Mouse (Mus musculus): Measurements from ENCODE around the gene Zdhhc19. TPM values are rescaled to one million over a fixed set of nuclear protein-coding genes. Genes with fewer than 3 reads are reported as not detected.

Zdhhc19 gene
- polyA plus RNA-seq, 1 experiment, result not detected

DNA sequence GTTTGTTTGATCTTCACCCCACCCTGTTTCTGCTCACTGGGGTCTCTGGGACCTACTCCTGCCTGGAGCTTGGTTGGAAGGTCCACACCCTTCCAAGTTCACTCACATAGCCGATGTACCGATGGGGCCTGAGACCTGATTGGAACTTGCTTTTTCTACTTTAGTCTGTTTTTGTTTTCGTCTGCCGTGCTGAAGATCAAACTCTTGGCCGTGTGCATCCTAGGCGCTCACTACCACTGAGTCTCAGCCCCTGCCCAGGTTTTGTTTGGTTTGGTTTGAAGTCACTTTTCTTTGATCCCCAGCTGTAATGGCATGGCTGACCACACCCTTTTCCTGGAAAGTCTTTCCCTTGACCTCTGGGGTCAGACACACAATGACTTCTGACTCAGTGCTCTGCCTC, 17.3 kb downstream of the Zdhhc19 start:
- DNase-seq (ENCODE audit: extremely low spot score in 1 of 2, low spot score in 1 of 2), result no peak

DNA sequence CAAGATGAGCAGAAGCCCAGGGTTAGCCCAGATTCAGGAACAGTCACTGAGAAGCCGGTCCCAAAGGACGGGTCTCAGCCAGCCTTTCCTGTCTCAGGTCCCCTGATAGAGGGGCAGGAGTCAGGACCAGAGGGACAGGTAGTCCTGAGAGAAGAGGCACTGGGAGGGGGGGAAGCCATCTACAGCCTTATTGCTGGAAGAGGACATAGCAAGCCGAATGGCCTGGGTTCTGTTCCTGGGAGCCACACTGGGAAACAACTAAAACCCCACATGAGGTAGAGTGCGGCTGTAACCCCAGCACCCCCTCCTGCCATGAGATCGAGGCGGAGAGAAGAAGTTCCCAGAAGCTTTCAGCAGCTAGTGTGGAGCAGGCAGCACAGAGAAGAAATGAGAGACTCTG, 17.9 kb downstream of the Zdhhc19 start:
- DNase-seq (ENCODE audit: extremely low spot score in 1 of 2, low spot score in 1 of 2), result no peak

DNA sequence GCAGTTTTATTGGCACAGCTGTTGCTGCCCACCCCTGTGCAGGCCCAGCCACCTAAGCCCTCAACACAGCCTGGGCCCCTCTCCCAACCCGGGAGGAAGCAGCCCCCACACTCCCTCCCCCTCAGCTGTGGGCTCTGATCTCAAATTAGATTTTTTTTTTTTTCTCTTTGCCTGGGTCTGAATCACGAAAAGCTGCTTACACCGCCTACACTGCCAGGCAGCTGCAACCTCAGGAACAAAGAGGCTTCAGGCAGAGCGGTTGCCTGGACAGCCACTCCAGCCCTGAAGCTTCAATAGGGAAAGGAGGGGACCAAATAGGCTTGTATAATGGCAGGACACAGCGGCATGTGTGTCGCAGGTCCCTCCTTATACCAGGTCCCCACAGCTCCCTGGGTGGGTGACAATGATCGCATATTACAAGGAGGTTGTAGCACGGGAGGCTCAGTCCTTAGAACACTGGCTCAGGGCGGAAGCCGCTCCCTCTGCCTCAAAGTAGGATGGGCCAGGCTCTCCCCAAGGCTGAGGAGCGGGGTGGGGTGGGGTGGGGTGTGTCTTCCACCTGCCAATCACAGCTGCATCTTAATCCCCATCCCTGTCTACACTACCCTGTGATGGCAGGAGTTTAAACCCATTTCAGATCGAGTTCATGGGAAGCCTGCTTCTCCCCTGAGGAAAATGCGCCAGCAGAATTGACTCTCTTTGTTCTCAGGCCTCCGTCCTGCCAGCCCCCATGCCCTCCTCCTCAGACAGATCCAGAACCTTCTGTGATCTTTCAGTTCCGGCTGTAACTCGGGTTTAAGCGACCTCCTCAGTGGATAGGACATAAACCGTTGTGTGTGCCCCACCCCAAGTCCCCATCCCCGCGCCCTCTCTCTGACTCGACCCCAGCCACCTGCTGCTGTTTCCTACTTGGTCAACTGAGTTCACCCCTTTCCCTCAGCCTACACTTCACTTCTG, 20.2 kb downstream of the Zdhhc19 start:
- peak; percentile 83 to 84 for DNase-seq (ENCODE audit: extremely low spot score in 1 of 2, low spot score in 1 of 2)

DNA sequence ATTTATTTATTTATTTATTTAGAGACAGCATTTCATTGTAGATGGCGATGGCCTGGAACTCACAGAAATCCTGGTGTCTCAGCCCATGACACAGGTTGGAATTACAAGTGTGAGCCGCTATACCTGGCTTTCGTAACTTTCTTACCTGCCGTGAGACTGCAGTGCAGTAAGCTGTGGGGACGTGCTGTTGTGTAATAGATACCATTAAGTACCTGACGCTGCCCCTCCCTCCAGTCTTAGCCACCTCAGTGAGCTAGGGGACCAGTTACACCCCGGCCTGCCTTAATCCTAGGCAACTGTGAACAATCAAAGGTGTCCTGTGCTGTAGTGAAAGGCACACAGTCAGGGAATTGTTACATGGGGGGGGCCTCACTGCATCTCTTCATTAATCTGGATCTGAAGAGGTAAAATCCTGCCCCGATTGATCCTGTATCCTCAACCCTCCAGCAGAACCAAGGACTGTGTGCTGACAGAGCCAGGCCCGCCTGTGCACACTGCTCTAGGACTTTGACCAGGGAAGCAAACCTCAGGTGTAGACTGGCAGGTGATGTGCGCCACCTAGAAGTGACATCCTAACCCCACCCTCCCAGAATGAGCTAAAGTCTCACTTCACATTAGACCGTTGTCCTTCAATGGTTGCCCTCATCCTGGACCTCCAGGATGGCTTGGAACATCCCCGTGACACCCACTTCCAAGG, 21.9 kb downstream of the Zdhhc19 start:
- DNase-seq (ENCODE audit: extremely low spot score in 1 of 2, low spot score in 1 of 2), result no peak

DNA sequence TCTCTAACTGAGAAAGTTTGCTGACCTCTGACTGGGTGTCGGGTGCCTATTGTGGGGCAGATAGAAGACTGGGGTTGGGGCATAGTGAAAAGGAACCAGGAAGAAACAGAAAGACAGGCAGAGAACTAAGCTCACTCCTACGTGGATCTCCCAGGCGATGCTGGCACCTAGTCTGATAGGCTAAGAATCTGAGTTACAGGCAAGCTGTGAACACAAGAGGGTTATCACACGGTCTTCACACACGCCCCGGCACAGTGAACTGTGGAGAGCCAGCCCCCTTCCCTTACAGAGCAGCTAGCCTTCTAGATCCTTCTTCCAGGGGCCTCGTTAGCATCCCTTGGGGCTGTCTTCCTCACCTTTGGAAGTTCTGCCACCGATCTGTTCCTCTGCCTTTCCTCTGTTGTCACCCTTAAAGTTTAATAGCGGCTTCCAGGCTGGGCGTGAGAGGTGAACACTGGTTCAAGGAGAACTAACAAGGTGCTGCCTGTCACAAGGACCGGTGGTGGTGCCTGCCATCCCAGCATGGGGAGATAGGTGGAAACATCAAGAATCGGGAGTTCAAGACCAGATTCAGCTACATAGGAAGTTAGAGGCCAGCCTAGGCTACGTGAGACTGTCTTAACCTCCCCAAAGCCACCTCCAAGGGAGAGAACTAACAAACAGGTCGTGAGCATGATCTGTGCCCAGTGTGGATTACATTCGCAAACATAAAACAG, 23.7 kb downstream of the Zdhhc19 start:
- DNase-seq (ENCODE audit: extremely low spot score in 1 of 2, low spot score in 1 of 2), result no peak

DNA sequence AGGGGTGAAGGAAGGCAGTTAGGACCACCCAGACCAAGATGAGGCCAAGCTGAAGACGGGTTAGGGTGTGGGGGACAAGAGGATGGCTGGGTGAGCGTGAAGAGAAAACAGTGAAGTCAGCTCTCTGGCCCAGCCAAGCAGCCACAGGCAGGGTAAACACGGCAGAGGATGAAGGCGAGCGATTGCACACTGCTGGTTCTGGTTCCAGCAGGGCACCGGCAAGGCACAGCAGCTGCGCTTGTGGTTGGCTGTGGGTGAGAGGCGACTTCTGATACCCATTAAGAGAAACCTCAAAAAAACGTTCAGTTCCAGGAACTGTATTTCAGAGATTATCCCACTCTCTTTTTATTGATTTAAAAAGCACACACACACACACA, 24.3 kb downstream of the Zdhhc19 start:
- no peak for DNase-seq (ENCODE audit: extremely low spot score in 1 of 2, low spot score in 1 of 2)

DNA sequence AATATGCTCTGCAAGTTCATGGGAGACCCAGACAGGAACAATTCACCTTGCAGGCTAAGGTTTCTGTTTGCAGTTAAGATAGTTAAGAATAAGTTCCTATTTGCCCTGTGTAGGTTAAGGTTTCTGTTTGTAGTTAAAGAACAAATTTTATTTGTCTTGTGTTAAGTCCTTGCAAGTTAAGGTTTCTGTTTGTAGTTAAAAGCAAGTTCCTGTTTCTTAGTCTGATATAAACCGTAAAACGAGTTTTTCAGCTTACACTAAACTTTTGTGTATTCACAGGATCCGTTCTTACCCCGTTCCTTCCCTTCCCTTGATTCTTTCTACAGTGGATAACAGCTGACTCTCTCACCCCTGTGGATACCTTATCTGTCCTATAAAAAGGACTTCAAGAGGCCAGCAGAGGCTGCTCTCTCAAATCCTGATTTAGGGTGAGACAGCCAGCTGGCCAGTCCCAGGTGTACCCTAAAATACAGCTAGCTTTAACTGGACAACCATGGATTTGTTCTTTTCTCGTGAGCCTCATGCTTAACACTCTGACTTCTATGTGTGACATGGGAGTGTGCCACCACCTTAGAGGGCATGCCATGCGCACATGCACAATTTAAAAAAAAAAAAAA, 26.6 kb downstream of the Zdhhc19 start:
- DNase-seq (ENCODE audit: extremely low spot score in 1 of 2, low spot score in 1 of 2), result no peak

DNA sequence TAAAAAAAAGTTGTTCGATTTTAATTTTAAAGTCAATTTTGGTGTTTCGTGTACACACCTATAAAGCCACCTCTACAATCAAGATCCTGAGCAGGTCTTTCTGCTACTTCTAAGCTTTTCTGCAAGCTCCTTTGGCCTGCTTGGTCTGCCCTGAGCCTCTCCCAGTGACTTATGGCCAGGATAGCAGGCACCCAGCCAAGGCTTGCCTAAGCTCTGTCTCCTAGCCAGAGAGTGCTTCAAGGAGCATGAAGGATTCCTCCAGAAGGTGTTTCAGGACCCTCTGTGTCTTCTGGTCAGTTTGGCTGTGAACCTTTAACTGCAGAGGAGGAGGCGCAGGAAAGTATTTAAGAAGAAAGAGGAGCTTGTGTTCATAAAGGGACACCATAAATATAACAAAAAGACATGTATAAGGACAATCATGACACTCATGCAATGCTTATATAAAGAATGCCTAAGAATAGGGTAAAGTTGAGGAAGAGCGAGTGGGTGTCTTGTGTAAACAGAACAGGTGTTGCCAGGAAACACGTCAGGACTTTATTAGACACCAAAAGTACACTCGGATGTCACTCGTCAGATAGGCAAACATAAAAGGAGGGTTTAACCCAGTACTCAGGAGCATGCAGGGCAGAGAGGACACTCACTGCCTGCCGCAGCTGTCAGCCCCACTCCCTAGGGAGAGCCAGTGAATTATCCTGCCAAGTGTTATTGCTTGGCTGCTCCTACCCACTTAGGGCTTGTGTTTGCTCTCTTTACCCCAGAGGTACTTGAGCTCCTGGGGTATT, 27.6 kb downstream of the Zdhhc19 start:
- no peak for DNase-seq (ENCODE audit: extremely low spot score in 1 of 2, low spot score in 1 of 2)

DNA sequence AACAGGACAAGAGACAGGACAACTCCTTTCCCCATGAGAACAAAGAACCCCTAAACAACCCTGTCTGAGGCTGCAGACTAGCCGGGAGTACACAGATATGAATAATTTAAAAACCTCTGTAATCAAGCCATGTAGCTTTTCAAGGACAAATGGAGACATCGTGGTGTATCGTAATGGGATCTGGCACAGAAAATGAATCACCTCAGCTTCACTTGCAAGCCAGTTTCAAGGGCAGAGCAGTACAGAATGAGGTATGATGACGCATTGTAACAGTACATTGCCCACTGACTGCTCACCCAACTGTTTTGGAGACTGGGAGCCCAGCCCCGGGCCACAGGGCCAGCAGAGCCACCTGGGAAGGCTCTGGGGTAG, 28.2 kb downstream of the Zdhhc19 start:
- DNase-seq (ENCODE audit: extremely low spot score in 1 of 2, low spot score in 1 of 2), result no peak

DNA sequence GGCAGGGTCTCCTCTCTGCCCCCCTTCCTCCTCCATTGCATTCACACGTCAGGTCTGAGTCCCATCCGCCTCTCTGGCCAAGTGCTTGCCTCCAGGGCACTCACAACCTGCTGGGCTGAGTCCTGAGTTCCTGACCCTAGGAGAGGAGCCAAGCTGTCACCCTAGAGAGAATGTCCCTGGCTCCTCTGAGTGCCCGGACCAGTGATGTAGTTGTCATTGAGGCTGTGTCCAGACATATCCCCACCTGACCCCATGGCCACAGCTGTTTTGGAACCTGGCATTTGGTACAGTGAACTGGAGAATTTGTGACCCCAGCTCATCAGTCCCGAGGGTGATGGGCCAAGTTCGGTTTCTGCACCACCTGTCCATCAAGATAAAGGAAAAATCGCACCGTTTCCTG, 30.8 kb downstream of the Zdhhc19 start:
- DNase-seq (ENCODE audit: extremely low spot score in 1 of 2, low spot score in 1 of 2), result no peak

DNA sequence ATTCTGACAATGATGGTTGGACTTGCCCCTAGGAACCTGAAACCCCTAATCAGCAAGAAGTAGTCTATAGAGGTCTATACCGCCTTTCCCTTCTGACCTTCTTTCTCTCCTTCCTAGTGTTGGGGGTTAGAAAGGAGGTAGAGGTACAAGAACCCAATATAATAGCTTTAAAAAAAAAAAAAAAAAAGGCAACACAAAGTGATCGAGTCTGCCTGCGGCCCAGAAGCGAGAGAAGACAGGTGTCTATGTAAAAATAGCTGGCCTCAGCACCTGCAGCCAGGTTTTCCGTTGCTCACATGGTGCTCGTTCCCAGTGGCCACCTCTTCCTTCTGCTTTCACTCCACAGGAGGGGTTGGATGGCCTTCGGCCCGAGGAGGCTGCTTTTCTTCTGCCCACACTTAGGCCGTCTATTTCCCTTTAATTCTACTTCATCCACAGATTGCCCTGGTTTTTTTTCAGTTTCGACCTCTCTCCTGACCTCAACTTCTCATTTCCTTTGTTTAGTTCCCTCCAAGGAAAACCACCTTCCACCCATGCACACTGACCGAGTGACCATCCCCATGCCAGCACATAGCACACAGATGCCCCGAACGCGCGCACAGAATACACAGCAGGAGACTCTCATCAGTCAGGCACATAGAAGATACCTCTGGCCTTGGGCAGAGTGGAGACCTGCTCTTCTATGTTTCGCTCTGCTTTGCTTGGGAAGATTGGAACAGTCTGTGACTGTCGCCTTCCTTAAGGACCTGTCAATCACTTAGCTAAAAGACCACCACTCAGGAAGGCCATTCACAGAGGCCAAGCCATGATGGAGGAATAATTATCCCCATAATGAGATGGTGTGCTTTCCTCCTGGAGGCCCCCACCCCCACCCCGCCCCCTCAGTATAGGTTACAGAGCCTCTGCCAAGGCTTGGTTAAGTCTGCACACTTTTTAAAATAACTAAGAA, 37.1 kb downstream of the Zdhhc19 start:
- DNase-seq (ENCODE audit: extremely low spot score in 1 of 2, low spot score in 1 of 2), result no peak

DNA sequence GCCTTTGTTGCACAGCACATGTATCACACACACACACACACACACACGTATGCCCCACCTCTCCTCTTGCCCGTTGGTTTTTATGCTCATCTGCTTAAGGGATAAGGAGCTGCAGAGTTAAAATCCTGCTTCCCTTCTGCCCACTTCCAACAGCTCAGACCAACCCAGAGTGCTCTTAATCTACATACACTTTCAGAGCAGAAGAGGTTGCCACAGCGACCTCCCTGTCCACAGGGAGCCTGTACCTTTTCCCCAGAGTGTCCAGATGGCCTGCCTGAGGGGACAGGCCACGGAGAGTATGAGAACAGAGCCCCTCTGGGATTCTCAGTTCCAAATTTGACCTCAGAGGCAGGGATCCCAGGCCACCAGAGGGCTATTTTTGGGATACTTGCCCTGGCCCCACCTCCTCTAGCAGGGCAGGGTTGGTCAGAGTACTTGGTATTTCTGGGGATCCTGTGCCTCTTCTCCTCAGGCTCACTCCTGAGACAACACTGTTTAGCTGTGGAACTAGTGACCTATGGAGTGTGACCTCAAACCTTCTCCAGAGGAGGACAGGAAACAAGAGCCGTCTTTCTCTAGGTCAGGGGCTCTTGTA, 39.2 kb downstream of the Zdhhc19 start:
- no peak for DNase-seq (ENCODE audit: extremely low spot score in 1 of 2, low spot score in 1 of 2)

DNA sequence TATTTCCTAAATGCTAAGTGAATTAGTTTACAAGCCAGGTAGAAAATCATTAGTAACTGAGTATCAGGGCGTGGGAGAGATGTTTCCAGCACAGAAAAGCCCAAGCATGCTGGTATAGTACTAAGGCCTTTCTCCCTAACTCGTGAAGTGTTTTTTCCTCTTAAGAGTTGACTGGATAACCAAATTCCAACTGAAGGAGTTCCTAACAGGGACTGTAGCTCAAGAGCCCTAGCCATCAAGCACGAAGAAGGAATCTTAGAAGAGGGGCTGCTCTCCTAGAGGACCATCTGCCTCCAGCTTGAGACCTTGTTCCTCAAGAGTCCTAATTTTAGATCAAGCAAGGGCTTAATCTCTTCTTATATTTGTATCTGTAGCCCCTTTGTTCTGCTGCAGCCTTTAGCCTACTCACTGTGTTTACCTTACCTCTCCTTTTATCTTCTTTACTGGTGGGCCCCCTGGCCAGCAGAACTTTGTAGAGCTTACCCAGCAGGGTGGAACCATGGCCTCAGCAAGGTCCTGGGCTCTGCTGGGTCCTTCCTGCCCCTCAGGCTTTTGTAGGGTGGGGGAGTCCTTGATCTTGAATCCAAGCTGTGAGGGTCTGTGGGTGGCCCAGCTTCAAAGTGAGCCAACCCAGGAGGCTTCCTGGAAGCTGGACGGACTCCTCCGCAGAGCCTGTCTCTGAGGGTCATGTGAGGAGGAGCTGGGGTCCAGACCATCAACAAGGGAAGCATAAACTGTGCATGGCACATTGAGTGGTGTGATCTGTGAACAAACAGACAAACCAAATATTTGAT, 42.0 kb downstream of the Zdhhc19 start:
- no peak for DNase-seq (ENCODE audit: extremely low spot score in 1 of 2, low spot score in 1 of 2)

DNA sequence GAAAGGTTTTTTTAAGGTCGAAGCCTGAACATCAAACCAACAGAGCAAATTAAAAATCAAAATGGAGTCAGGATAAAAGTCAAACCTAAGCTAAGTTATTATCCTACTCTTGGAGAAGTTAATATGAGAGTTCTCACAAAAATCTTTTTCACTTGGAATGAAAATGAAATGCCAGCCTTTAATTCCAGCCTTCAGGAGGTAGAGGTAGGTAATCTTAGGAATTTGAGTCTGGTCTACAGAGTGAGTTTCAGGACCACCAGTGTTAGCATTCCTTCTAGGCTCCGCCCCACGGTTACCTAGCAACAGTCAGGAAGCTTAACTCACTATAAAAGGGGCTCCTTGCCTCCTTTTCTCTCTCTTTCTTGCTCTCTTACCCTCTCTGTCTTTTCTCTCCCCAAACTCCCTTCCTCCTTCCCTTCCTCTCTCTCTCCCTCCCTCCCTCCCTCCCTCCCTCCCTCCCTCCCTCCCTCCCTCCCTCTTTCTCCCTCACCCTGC, 42.7 kb downstream of the Zdhhc19 start:
- no peak for DNase-seq (ENCODE audit: extremely low spot score in 1 of 2, low spot score in 1 of 2)

DNA sequence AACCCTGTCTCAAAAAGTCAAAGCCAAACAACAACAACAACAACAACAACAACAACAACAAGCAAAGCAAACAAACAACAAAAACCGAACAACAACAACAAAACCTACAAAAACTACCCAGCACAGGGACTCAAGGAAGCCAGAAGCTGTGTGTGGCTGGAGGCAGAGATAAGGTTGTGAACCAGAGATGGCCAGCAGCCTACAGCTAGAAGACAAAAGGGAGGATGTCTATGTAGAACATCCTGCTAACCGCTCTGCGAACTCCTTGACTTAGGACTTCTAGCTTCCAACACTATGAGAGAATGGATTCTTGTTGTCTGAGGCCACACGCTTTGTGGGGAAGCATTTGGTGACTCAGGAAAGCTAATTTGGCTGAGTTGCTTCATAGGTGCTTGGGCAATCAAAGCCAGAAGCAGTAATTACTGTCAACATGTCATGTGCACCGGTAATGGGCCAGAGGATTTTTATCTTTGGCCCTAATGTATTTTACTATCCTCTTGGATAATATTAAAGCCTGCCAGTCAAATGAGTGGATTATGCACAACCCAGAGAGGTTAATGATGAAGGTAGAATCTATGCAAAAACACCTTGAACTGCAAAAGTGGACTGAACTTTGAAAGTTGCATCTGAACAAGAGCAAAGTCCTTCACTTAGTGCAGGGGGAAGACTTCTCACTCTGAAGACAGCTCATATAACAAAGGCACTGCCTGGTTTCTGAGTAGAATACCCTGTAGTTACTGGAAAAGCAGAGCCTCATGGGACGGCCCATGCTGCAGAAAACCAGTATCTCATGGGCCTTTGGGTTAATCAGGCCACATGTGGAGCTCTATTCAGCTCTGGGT, 45.5 kb downstream of the Zdhhc19 start:
- no peak for DNase-seq (ENCODE audit: extremely low spot score in 1 of 2, low spot score in 1 of 2)

DNA sequence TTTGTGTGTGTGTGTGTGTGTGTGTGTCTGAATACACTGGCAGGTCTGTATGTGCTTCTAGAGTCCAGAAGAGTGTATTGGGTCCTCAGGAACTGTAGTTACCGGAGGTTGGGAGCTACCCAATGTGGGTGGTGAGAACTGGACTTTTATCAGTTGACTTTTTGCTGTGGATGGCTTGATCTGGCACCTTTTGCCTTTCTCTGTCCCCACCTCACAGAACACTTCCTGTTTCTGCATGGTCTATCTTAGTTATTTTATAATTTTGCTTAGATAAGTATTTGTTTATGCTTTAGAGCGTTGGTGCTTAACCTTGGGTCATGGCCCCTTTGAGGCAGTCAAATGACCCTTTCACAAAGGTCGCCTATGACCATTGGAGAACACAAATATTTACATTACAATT, 47.4 kb downstream of the Zdhhc19 start:
- DNase-seq (ENCODE audit: extremely low spot score in 1 of 2, low spot score in 1 of 2), result no peak

All from frontal cortex, adult 2 months (tissue).